Mouse (Mus musculus) monocyte, adult 2 months (primary cell): Measurements from ENCODE around the gene Ddx39b.

Experiments used
- DNase-seq, 2 experiments: peaks; one replicate each; pipeline ENCODE4 v3.0.0; 2022; ENCODE audit warnings: low spot score in 2 of 2, low read depth in 1 of 2

Ddx39b gene

DNA sequence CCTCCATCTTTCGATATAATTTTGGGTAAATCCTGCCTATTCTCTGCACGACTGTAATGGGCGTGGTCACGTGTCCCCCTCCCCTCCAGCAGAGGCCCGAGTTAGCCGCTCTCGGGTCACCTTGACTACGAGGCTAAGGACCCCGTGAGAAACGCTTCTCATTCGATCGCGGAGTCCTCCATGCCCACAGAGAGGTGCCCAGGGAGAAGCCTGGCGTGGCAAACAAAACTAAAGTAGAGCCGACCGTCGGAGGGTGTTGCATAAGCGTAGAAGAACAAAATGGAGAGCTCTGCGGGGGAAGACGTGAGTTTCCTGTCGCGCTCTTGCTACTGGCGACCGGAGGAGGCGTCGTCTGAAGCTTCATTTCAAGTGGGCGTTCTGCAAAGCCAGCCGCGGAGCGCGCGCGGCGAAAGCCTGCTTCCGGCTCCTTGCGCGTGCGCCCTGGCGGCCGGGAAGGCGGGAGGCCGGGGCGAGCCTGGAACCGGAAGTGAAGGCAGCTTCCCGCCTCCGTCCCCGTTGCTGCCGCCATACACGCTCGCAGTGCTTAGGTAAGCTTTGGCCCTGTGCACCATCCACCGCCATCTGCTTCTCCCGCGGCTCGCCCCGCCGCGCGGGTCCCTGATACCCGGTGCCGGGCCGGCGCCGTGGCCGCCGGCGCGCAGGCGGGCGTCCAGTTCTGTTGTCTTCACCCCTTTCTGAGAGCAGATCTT, at the start of gene Ddx39b:
Gene Ddx39b (plus strand): TSS at position 442 of the 710 bp plus-strand sequence.
- DNase-seq: peak; percentile 92 to 96

DNA sequence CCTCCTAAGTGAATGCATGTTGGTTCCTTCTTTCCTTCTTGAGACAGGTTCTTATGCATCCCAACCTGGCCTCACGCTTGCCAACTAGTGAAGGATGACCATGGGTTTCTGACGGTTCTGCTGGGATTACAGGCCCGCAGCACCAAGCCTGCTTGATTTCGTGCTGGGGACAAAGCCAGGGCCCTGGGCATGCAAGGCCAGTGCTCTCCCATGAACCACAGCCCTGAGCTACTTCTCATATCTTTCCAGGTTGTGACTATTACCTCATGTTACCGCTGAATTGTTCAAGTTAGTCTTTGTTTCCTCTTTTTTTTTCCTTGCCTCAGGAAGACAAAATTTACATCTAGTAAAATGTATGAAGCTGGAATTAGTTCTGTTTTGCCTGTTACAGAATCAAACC, 48.6 kb upstream of the Ddx39b start:
- peak in 1 of 2 experiments; percentile 28 for DNase-seq

DNA sequence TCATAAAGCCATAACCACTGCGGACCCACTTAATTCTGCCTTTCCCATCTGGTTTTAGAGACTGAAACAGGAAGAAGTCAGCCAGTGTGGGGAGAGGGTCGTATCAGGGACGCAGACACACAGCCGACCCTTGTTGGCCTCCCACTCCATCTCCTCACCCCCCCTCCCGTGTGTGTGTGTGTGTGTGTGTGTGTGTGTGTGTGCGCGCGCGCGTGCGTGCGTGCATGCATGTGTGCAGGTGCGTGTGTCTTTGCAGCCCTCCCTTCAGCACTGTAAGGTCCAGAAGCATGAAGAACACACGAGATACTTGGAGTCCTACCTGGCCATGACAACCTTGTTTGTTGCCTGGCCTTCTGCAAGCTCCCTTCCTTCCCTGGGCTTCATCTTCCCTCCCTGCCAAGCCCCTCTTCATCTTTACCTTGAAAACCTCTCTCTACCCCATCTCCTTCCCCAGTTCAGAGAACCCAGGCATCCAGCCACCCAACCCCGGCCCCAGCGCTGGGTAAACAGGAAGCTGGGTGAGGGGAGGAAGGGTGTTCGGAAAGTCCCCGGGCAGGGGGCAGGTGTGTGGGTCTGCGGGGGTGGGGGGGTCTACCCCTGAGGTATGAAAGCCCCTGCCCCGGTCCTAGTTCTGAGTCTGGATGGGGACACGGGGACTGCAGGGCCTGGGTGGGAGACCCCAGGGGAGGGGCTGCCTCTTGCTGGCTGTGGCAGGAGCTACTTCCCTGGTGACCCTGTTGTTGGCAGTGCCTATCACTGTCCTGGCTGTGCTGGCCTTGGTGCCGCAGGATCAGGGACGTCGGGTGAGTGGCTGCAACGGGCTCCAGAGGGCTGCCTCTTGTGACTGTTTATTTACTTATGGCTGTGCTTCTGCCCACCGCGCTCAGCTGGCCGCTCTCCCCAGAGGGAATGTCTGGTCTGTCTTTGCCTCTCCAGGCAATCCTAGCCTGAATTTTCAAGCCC, 47.4 kb upstream of the Ddx39b start, which contains the start of gene Ltb:
Gene Ltb (plus strand): TSS at position 559 of the 963 bp plus-strand sequence.
- DNase-seq: no peak

DNA sequence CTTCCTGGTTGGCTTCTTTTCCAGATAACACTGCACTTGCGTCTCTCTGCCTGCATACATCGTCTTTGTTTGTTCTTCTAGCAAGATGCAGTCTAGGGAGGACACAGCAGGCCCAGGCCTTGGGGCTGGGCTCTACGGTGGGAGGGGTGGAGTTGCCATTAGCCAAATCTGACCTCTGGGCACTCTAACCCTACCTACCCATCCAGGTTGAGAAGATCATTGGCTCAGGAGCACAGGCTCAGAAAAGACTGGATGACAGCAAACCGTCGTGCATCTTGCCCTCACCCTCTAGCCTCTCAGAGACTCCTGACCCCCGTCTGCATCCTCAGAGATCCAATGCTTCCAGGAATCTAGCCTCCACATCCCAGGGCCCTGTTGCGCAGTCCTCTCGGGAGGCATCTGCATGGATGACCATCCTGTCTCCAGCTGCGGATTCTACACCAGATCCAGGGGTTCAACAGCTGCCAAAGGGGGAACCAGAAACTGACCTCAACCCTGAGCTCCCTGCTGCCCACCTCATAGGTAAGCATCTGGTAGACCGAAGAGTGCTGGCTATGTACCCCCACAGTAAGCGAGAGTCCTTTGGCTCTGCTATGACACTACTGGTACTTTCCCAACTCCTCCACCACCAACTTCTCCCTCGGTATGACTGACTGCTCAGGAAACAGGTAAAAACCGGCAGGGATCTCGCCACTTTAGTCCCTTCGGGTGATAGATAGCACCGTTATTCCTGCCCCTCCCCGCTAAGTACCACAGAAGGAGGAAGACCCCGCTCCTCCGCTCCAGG, 46.5 kb upstream of the Ddx39b start:
- DNase-seq: no peak

DNA sequence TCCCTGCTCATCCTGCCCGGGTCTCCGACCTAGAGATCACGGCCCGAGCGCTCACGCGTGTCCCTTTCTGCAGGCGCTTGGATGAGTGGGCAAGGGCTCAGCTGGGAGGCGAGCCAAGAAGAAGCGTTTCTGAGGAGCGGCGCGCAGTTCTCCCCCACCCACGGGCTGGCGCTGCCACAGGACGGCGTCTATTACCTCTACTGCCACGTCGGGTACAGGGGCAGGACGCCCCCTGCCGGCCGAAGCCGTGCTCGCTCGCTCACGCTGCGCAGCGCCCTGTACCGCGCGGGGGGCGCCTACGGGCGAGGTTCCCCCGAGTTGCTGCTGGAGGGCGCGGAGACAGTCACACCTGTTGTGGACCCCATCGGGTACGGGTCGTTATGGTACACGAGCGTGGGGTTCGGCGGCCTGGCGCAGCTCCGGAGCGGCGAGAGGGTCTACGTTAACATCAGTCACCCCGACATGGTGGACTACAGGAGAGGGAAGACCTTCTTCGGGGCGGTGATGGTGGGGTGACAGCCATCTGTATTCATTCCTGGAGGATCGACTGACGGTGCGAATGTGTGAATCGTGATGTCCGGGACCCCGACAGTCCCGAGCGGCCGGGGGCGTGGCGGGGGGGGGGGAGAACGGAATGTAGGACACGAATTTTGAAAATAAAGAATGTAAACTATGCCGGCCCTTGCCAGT, 45.8 kb upstream of the Ddx39b start:
- DNase-seq: peak in 1 of 2 experiments; percentile 84

DNA sequence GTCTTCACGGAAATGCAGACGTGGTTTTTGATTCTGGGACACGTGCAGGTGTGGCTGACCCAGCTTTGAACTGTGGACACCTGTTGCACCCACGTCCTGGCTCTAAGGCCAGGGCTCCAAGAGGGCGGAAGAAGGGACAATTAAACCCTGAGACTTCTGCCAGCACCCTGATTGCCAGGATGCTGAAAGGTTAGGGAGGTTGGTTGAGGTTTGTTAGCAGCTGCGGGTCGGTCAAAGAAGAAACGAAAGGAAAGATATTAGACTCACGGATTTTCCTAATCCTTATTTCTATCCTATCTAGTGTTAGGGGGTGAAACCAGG, 45.3 kb upstream of the Ddx39b start:
- no peak for DNase-seq

DNA sequence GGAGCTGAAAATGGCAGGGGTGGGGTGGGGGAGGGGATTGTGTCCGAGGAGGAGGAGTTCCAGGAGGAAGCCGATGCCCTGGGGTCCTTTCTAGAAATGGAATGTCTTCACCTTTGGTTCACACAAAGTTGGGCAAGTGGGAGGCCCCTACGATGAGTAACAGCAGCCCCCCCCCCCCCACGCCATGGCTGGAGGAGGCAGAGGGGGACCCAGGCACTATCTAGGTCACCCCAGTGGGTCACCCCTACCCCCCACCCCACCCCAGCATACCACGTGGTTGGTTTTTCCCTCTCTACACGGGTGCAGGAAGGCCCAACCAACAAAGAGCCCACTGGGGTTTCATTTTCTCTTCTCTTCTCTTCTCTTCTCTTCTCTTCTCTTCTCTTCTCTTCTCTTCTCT, 44.4 kb upstream of the Ddx39b start:
- DNase-seq: no peak

DNA sequence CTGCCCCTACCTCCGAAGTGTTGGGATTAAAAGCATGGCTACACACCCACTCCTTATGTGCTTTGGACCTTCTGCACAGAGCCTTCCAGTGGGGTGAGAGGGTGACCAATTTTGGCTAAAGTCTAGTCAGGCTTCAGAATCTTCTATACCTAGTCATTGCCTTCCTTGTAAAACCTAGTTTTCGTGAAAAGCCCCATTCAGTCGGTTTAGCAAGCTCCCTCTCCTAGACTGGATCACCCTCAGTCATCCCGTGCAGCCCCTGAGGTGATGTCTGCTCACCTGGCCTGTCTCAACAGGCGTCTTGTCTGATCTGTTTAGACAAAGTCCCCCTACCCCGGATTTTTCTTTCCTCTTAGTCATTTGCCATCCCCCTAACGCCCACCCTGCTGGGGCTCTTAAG, 43.5 kb upstream of the Ddx39b start:
- DNase-seq: no peak

DNA sequence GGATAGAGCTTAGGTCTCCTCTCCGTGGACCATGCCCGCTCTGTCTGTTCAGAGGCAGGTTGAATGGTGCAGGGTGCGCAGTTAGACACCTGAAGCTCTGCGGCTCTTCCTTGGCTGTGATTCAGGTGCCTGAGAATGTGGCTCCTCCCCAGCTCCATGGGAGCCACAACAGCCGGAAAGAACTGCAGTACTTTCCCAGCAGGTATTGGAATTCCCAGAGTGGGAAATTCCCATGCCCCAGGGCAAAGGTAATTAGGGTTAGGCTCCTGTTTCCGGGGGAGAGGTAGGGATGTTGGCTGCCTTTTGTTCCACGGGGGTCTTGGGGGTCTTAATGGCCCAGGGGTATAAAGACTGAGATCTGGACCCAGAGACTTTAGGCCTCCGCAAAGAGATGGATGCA, 42.6 kb upstream of the Ddx39b start:
- no peak for DNase-seq

DNA sequence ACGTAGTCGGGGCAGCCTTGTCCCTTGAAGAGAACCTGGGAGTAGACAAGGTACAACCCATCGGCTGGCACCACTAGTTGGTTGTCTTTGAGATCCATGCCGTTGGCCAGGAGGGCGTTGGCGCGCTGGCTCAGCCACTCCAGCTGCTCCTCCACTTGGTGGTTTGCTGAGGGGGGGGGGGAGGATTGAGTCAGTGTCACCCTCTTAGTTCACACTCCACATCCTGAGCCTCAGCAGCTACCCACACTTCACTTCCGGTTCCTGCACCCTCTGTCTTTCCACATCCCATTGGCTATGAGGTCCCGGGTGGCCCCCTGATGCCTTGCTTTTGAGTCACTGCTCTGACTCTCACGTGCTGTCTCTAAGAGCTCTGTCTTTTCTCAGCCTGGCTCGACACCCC, 41.1 kb upstream of the Ddx39b start:
- peak; percentile 68 to 77 for DNase-seq

DNA sequence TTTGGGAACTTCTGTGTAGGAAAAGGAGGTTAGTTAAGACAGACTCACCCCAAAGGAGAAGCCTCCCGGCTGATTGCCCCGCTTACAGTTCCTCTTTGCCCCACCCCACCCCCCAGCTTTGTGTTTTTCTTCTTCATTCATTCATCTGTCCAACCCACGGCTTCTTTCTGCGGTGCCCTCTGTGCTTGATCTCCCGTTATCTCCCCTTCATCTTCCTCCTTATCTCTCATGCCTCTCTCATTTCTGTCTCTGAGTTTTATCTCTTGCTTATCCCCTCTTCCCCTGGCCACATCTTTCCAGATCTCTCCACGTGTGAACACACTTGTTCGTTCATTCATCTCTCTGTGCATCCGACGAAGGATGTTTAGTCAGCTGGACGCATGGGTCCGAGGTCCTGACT, 40.4 kb upstream of the Ddx39b start:
- no peak for DNase-seq

DNA sequence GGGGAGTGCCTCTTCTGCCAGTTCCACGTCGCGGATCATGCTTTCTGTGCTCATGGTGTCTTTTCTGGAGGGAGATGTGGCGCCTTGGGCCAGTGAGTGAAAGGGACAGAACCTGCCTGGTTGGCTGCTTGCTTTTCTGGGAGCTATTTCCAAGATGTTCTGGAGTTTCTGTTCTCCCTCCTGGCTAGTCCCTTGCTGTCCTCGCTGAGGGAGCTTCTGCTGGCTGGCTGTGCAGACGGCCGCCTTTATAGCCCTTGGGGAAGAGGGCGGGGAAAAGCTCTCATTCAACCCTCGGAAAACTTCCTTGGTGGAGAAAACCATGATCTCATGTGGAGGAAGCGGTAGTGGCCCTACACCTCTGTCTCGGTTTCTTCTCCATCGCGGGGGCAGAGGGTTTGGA, 39.8 kb upstream of the Ddx39b start, which contains the start of gene Tnf:
Gene Tnf (minus strand): TSS at position 221 of the 400 bp plus-strand sequence.
- DNase-seq: peak in 1 of 2 experiments; percentile 81

DNA sequence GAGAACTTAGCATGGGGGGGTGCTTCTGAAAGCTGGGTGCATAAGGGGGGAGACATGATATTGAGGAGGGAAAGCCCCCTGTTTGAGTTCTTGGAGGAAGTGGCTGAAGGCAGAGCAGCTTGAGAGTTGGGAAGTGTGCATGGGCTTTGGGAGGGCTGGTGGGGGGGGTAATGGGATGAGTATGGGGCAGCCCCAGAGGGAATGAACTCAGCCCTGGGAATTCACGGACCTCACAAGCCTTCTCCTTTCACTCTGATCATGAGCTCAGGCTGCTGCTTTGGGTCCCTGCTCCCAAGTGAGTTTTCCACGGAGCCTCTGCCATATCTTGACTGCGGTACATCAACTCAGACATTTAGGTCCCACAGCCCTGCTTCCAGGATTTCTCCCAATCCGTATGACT, 39.1 kb upstream of the Ddx39b start:
- no peak for DNase-seq

DNA sequence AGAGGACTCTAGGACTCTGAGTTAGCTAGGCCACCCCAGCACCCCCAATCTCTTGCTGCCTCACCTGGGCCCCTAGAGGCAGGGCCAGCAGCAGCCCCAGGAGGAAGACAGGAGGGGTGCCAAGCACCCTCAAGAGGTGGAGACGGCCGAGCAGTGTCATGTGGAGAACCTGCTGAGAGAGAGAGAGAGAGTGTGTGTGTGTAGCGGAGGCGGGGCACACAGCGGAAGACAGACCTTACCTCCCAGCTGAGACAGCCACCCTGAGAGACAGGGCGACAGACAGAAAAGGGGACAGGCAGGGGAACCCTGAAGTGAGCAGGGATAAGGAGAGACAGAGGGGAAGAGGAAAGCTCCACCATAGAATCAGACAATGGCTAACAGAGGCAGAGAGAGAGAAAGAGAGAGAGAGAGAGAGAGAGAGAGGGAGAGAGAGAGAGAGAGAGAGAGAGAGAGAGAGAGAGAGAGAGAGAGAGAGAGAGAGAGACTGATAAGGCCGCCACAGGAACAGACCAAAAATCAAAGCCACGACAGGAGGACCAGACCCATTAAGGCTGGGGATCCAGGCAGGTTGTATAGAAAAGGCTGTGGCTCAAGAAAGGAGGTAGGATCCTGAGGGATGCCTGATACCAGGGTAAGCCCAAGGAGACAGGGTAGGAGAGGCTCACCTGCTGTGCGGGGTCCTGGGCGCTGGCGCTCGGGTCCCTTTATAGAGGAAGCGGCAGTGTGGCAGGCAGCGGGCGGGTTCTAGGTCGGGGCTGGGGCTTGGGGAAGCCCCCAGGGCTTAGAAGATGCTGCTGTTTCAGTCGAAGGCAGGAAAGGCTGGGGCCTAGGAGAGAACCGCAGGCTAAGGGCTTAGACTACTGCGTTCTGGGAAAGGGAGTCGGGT, 36.8 kb upstream of the Ddx39b start, which contains the start of gene Lta:
Gene Lta (minus strand): TSS at position 858 of the 886 bp plus-strand sequence.
- no peak for DNase-seq

DNA sequence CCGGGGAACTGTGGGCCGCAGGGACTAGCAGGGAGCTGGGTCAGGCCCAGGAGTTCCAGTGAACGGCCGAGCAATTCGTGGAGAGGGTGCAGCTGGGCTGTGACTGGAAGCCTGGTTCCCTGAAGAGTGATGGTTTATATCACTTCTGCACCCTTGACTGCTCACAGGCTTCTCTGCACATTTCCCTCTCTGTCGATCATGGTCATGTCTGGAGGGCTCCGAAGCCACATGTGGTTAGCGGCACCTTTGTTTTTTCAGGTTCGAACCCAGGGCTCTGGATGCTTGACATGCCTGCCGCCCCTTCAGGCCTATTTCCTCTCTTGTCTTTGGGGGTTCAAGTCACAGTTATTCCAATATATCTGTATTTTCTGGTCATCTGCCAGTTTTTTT, 36.2 kb upstream of the Ddx39b start:
- DNase-seq: no peak

DNA sequence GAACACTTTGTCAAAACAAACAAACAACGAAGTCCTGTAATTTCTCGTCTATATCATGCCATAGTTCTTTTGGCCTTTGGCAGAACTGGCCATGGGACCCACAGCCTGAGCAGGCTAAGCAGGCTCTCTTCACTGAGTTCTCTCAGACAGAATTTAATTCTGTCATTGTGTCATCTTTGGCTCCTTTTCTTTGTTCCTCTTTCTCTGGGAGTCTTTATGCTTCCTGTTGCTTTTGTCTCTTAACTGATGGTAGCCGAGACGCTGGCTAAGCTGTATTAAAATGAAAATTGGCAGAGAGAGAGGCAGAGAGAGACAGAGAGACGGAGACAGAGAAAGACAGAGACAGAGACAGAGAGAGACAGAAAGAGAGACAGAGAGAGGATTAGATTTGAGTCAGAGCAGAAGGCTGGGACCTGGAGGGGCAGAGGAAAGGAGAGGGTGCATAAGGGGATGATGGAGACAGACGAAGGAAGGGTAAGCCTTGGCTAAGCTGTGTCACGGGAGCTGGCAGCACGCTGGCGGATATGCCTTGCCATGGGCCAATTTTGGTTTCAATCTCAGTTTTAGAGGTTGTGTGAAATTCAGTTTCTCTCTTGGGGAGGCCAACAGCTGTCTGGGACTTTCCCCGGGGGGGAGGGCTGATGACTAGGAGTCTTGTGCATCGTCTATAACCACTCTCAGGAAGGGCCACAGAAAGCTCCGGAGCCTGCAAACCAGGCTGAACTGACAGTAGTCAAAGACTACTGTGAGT, 31.6 kb upstream of the Ddx39b start:
- DNase-seq: peak in 1 of 2 experiments; percentile 78

DNA sequence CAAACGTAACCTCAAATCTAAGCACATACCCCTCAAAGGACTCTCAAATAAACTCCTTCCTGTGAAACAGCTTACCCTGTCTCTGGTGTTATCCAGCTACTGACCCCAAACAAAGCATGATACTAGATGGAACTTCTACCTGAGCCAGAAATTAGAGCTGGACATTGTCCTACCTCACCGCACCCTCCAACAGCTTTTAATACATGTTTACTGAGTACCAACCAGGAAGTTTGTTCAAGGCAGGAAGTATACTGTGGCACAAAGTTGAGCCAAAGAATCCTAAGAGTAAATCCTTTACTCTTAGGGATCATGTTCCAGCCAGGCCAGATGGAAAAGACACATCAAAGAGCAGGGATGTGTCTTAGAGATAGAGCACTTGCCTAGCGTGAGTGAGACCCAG, 31.0 kb upstream of the Ddx39b start:
- no peak for DNase-seq

DNA sequence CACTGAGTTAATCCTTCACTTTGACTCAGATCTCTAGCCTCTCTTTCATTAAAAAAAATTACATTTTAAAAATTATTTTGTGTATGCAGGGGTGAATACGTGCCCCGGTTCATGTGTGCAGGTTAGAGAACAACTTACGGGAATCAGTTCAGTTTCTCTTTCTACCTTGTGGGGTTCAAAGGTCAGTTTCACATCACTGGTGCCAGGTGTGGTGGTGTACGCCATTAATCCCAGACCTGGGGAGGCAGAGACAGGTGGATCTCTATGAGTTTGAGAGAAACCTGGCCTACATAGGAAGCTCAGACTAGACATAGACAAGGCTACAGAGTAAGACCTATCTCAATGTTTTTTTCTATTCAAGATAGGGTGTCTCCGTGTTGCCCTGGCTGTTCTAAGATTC, 28.5 kb upstream of the Ddx39b start:
- DNase-seq: no peak
